Mouse (Mus musculus) bone marrow, adult 2 months (tissue): Measurements from ENCODE around the gene Smarcd3.

ENCODE experiments used
- CTCF ChIP-seq: fragments of 200-500 bp; IDR thresholded peaks from 2 replicates; pipeline ENCODE4 v1.5.1; 2011; ENCODE audit warnings: low read length, control low read depth; ENCODE audit not compliant: control insufficient read depth, insufficient read depth
- POLR2A ChIP-seq: fragments of 200-500 bp; IDR thresholded peaks from 2 replicates; pipeline ENCODE4 v1.6.1; 2011; ENCODE audit warnings: low read depth, mild to moderate bottlenecking, control low read depth, low read length, borderline replicate concordance; ENCODE audit not compliant: control insufficient read depth

GRCm38 (mm10) chr5:24586106-24586505 lies 38.1 kb downstream of the Smarcd3 start:
- TF ChIP-seq CTCF (no peak), POLR2A (no peak)
